Mouse (Mus musculus) limb, embryonic 13.5 days (tissue): ENCODE measurements around the gene Vmn1r40. TPM values are rescaled to one million over a fixed set of nuclear protein-coding genes. Genes with fewer than 3 reads are reported as not detected.

Source experiments
- ATAC-seq: fragments of 200-750 bp; cut with Nextera tagmentation; 2 replicates; pipeline ENCODE4 v1.8.0; 2017; ENCODE audit warnings: low read depth, moderate number of reproducible peaks, moderate TSS enrichment; ENCODE audit not compliant: low FRiP score
- H3K27ac ChIP-seq: fragments of 300-500 bp; sonication (generic); 2 replicates; pipeline ENCODE4 v1.5.1; 2015; ENCODE audit warnings: inconsistent platforms, mild to moderate bottlenecking, moderate library complexity
- H3K27me3 ChIP-seq: fragments of 300-500 bp; sonication (generic); 2 replicates; pipeline ENCODE4 v1.6.1; 2015; ENCODE audit warnings: mild to moderate bottlenecking, inconsistent platforms
- H3K36me3 ChIP-seq: fragments of 300-500 bp; sonication (generic); 2 replicates; pipeline ENCODE4 v1.6.1; 2015; ENCODE audit warnings: inconsistent platforms, mild to moderate bottlenecking, moderate library complexity
- H3K4me1 ChIP-seq: fragments of 300-500 bp; sonication (generic); 2 replicates; pipeline ENCODE4 v1.6.1; 2015; ENCODE audit warnings: inconsistent platforms
- H3K4me2 ChIP-seq: fragments of 300-500 bp; sonication (generic); replicated peaks from 2 replicates; pipeline ENCODE4 v1.6.1; 2015; ENCODE audit warnings: inconsistent platforms, mild to moderate bottlenecking, moderate library complexity
- H3K4me3 ChIP-seq: fragments of 300-500 bp; sonication (generic); 2 replicates; pipeline ENCODE4 v1.5.1; 2015; ENCODE audit warnings: moderate library complexity, mild to moderate bottlenecking, inconsistent platforms
- H3K9ac ChIP-seq: fragments of 300-500 bp; sonication (generic); 2 replicates; pipeline ENCODE4 v1.6.1; 2015; ENCODE audit warnings: mild to moderate bottlenecking, inconsistent platforms
- H3K9me3 ChIP-seq: fragments of 300-500 bp; sonication (generic); 2 replicates; pipeline ENCODE4 v1.6.1; 2016; ENCODE audit warnings: inconsistent platforms
- WGBS: fragments of 180-500 bp; shearing (Covaris S2); methylation state at CpG from one replicate; pipeline ENCODE4 v1.1.7; 2015; 5-methylcytosine and 5-hydroxymethylcytosine counted together
- polyA plus RNA-seq: library from polyadenylated mRNA; unstranded; fragments of >200 nt; fragmentation: Nextera tagmentation; extraction: Ambion mirVana; gene quantifications from 2 replicates; pipeline ENCODE4 v1.2.1, GENCODE M21; 2015

Gene Vmn1r40
- polyA plus RNA-seq, 1 experiment from 2014 or later = not detected

DNA sequence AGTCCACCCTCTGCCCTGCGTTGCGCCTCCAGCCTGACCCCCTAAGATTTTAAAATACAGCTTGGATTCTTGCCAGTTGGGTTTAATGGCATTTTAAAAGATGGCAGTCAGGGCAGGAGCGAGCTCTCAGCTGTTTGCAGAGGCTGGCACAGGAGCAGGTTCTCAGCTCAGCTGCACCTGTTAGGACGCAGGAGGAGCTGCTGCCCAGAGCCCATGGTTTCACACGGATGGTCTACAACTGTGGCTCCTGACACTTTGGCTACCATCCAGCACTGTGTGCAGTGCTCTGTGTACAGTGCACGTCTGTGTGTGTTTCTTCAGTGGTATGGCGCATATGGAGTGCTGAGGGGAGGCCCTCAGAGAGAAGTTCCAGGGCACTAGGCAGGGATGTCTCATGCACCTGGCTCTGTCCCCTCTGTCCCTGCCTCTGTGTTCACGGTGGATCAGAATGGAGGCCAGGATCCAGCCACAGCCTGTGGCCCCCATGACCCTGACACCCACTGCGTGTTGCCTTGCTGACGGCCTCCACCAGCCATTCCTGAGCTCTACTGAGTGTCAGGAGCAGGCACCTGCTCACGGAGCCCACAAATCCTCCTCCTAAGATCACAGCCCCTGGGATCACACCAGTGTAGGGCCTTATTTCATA lies 34.1 kb upstream of the Vmn1r40 start:
- H3K36me3 ChIP-seq = peaks cover 4% of the 10 kb centered on the region; the same call in 1 of the 2 replicates
- no peak overlapping the region for H3K4me3 ChIP-seq
- peak; percentile 48; the same call in 1 of the 2 replicates for ATAC-seq
- no peaks in the 10 kb centered on the region for H3K27me3 ChIP-seq
- no peaks in the 10 kb centered on the region for H3K9me3 ChIP-seq
- peaks cover 5% of the 10 kb centered on the region; the same call in 1 of the 2 replicates for H3K4me1 ChIP-seq
- H3K4me2 ChIP-seq = no peak overlapping the region
- H3K9ac ChIP-seq = no peak overlapping the region
- no peak overlapping the region for H3K27ac ChIP-seq
- 85% methylated on average over 11 of the region's 11 CpGs for WGBS

DNA sequence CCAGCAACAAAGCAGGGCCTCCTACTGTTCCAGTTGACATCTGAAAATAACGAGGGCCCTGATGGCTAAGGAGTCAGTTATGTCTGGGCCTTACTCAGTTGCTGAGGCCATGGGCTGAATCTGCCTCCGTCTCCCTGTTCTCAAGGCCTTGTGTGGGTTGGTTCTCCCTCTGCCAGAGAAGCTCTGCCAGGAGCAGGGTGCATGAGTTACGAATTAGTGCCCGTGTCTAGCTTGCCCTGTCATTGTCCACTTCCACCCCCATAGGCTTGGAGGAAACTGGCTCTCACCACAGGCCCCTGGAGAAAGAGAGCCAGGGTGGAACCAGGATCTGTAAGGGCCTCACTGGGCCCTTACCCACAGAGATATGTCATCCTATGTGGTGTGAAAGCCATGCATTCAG lies 28.8 kb upstream of the Vmn1r40 start:
- Histone ChIP-seq H3K36me3 (peaks cover 4% of the 10 kb centered on the region; the same call in 1 of the 2 replicates), H3K9ac (no peak overlapping the region), H3K9me3 (no peaks in the 10 kb centered on the region), H3K4me2 (no peak overlapping the region), H3K27ac (no peak overlapping the region), H3K4me1 (no peaks in the 10 kb centered on the region), H3K4me3 (no peak overlapping the region), H3K27me3 (no peaks in the 10 kb centered on the region)
- ATAC-seq = no peak
- WGBS = 67% methylated on average over 4 of the region's 4 CpGs

DNA sequence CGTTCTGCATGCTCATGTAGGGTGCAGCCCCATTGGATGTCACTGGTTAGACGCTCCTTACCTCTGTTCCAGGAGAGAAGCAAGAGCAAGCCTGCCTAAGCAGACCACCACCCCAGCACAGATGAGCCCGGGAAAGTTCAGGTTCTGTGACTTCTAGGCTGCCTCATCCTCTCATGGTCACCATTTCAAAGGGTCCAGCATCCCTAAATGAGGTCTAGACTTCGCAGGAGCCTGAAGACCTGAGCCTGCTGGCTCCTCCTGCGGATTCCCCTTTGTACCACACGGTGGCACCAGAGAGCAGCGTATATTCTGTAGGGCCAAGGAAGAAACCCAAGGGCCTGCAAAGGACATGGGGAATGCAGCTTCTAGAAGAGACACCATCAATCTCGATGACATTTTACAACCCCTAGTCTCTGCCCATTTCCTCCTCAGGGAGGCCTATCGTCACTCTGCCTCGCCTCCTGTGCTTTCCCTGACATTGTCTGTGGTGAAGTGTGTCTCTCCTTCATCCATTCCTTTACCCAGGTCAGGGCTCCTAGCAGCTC lies 28.0 kb upstream of the Vmn1r40 start:
- Histone ChIP-seq H3K4me1 (no peaks in the 10 kb centered on the region), H3K4me3 (no peak overlapping the region), H3K9me3 (no peaks in the 10 kb centered on the region), H3K36me3 (peaks cover 4% of the 10 kb centered on the region; the same call in 1 of the 2 replicates), H3K27me3 (no peaks in the 10 kb centered on the region), H3K27ac (no peak overlapping the region), H3K9ac (no peak overlapping the region), H3K4me2 (no peak overlapping the region)
- ATAC-seq = peak; percentile 71; the same call in 1 of the 2 replicates
- WGBS = 17% methylated on average over 10 of the region's 10 CpGs

DNA sequence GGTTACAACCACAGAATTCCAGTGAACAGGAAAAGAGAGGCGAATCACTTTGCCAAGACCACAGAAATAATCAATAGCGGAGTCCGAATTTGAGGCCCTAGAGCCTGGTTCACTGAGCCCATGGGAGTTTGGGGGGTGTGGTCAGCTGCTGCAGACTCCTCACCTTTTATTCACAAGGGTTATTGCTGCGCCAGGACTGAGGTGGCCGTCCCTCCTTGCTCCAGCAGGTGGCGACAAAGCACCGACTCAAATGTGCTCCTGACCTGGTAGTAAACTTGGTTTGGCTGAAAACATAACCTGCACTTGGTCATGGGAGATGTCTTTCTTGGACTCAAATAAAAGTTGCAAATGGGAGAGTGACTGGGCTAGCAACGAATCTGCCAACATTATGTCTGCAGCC lies 27.2 kb upstream of the Vmn1r40 start:
- H3K4me2 ChIP-seq = no peak overlapping the region
- no peaks in the 10 kb centered on the region for H3K27me3 ChIP-seq
- H3K9ac ChIP-seq = no peak overlapping the region
- H3K9me3 ChIP-seq = no peaks in the 10 kb centered on the region
- ATAC-seq = peak; percentile 54; the same call in 1 of the 2 replicates
- no peaks in the 10 kb centered on the region for H3K4me1 ChIP-seq
- H3K36me3 ChIP-seq = peaks cover 4% of the 10 kb centered on the region; the same call in 1 of the 2 replicates
- WGBS = 9% methylated on average over 8 of the region's 8 CpGs
- H3K4me3 ChIP-seq = no peak overlapping the region
- no peak overlapping the region for H3K27ac ChIP-seq

DNA sequence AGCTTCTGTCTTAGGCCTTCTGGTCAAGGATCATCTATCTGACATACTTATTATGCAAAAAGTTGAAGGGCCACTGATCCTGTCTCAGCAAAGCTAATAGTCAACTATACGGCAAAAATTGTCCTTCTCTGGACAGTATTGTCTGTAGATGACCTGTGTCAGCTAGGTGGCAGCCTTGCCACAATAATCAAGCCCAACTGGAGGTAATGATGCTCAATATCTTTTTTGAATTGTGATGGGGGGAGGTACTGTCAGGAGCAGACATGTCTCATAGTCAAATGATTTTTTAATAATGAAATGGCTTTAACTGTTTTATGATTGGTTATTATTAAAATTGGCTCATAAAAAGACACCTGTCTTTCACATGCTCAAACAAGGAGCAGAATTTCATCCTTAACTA lies 23.1 kb upstream of the Vmn1r40 start:
- WGBS = 69% methylated on average over 1 of the region's 1 CpGs

DNA sequence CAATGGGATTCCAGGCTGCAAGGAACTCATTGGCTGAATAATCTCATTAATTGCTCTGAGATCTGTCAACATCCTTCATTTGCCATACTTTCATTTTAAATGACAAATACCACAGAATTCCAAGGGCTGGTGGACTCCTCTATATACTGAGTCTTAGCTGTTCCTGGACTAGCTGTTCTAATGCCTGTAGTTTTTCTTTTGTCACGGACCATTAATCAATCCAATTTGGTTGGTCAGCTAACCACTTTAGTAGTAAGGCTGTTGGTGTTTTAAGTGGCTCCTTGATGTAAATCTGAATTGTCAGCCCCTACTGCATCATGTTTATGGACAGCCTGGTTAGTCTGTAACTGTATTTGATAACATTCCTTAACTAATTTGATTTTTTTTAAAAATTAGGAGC lies 20.2 kb upstream of the Vmn1r40 start:
- Histone ChIP-seq H3K27ac (no peak overlapping the region), H3K27me3 (no peaks in the 10 kb centered on the region), H3K36me3 (no peaks in the 10 kb centered on the region), H3K9ac (no peak overlapping the region), H3K9me3 (no peaks in the 10 kb centered on the region), H3K4me1 (no peaks in the 10 kb centered on the region), H3K4me3 (no peak overlapping the region), H3K4me2 (no peak overlapping the region)
- WGBS = 65% methylated on average over 1 of the region's 1 CpGs
- no peak for ATAC-seq

More for the DNA sequence above, 23.1 kb upstream of the Vmn1r40 start:
- Histone ChIP-seq H3K4me1 (no peaks in the 10 kb centered on the region), H3K4me3 (no peak overlapping the region), H3K9me3 (no peaks in the 10 kb centered on the region), H3K9ac (no peak overlapping the region), H3K4me2 (no peak overlapping the region), H3K36me3 (no peaks in the 10 kb centered on the region), H3K27me3 (no peaks in the 10 kb centered on the region), H3K27ac (no peak overlapping the region)
- ATAC-seq = no peak

DNA sequence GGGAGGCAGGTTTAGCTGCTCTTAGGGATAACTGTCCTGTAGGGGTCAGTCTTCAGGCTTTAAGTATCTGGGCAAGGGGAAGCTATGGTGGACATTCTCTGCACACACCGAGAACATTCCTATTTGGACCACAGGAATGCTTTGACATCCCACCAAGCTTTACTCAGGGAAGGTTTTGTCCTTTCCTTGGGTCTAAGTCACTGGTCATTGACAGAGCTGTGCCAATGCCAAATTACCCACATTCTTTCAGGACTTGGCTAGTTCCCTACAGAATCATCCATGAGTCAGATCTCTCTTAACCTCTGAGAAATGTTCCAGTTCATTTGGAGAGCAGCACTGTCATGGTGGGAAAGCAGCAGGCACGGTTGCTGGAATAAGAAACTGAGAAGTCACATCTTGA lies 716 bp upstream of the Vmn1r40 start:
- Histone ChIP-seq H3K4me3 (no peak overlapping the region), H3K27me3 (no peaks in the 10 kb centered on the region), H3K27ac (no peak overlapping the region), H3K9ac (no peak overlapping the region), H3K4me2 (no peak overlapping the region), H3K4me1 (no peaks in the 10 kb centered on the region), H3K9me3 (no peaks in the 10 kb centered on the region), H3K36me3 (no peaks in the 10 kb centered on the region)
- no peak for ATAC-seq
- WGBS = 81% methylated on average over 2 of the region's 2 CpGs

DNA sequence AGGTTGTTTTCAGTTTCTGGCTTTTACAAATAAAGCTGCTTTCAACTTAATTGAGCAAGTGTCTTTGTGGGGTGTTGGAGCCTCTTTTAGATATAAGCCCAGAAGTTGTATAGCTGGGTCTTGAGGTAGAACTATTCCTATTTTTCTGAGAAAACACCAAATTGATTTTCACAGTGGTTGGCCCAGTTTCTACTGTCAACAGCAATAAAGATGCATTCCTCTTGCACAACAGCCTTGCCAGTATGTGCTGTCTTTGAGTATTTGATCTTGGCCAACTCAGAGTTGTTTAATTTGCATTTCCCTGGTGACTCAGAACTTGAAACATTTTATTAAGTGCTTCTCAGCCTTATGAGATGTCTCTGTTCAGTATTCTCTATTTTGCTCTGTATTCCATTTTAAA lies 10.7 kb downstream of the Vmn1r40 start:
- Histone ChIP-seq H3K9me3 (no peaks in the 10 kb centered on the region; the same call in 1 of the 2 replicates), H3K9ac (no peak overlapping the region), H3K27ac (no peak overlapping the region), H3K4me3 (no peak overlapping the region), H3K36me3 (no peaks in the 10 kb centered on the region), H3K4me1 (no peaks in the 10 kb centered on the region), H3K27me3 (no peaks in the 10 kb centered on the region), H3K4me2 (no peak overlapping the region)
- ATAC-seq = no peak

DNA sequence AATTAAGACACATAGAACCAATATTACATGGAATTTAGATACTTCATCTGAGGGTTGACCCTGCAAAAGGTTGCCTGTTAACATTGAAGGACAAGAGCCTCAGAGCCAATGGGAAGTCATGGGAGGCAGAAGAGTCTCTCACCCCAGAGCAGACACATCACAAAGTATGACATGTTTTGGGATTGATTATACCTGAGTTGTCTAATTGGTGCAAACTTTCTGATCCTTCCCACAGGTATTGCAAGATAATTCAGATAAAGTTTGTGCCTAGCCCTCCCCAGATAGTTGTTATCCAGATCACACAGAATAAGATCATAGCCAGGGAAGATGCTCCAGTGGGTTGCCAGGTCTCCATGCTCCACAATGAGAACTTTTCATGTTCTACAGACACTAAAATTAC lies 33.1 kb downstream of the Vmn1r40 start, which contains the start of gene Vmn1r41:
Vmn1r41 (plus strand) TSS at position 301 of the 400 bp plus-strand sequence.
- ATAC-seq = no peak

DNA sequence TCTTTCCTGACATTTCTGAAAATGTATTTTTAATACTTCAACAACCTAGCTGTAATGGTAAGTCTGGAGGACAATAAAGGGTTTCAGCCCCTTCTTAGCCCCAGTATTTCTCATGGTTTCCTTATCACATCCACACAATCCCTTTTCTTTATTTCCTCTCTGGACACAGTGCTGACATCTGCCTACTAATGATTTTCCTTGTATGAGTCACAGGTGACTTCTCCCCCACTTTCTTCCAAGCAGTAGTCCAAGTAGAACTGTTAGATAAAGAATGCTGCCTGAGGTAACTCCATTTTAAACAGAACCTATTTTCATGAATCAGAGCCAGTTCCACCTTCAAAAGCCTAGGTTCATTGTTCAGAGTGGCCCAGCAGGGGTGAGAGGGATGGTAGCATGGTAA lies 35.5 kb downstream of the Vmn1r40 start:
- Histone ChIP-seq H3K4me2 (no peak overlapping the region), H3K9ac (no peak overlapping the region), H3K4me3 (no peak overlapping the region), H3K4me1 (no peaks in the 10 kb centered on the region), H3K9me3 (no peaks in the 10 kb centered on the region), H3K27me3 (no peaks in the 10 kb centered on the region), H3K27ac (no peak overlapping the region), H3K36me3 (no peaks in the 10 kb centered on the region)
- no peak for ATAC-seq

More for the DNA sequence above, 33.1 kb downstream of the Vmn1r40 start, which contains the start of gene Vmn1r41:
- Histone ChIP-seq H3K9me3 (no peaks in the 10 kb centered on the region), H3K27ac (no peak within 1 kb of the TSS), H3K4me1 (no peaks in the 10 kb centered on the region), H3K36me3 (no peaks in the 10 kb centered on the region), H3K9ac (no peak within 1 kb of the TSS), H3K4me2 (no peak within 1 kb of the TSS), H3K4me3 (no peak within 1 kb of the TSS), H3K27me3 (no peaks in the 10 kb centered on the region)
